Mouse (Mus musculus) heart, embryonic 11.5 days (tissue): ENCODE measurements around the gene Uba7. TPM values are rescaled to one million over a fixed set of nuclear protein-coding genes. Genes with fewer than 3 reads are reported as not detected.

Experiments used
- polyA plus RNA-seq: library from polyadenylated mRNA; unstranded; fragments of >200 nt; fragmentation: Nextera tagmentation; extraction: Ambion mirVana; gene quantifications from 2 replicates; pipeline ENCODE4 v1.2.1, GENCODE M21; 2014

Uba7 gene
- polyA plus RNA-seq, 1 experiment from 2014 or later, result 43.9 TPM

Other genes starting within 250 kb of the Uba7 start
- 113 and 135 TPM in 2 replicates for gene Rbm5, start 204.5 kb upstream of the Uba7 start, polyA plus RNA-seq
- gene Rbm6, start 102.3 kb upstream of the Uba7 start, polyA plus RNA-seq, result 46.0 and 51.3 TPM in 2 replicates
- 9.6 and 11.9 TPM in 2 replicates for gene Mon1a, start 87.4 kb upstream of the Uba7 start, polyA plus RNA-seq
- gene Mst1r, start 68.6 kb upstream of the Uba7 start, polyA plus RNA-seq, result 1.3 and 1.6 TPM in 2 replicates
- gene Actl11, start 47.0 kb upstream of the Uba7 start, polyA plus RNA-seq, result not detected in 2 replicates
- gene Camkv, start 39.8 kb upstream of the Uba7 start, polyA plus RNA-seq, result 0.46 and 0.70 TPM in 2 replicates
- gene Traip, start 25.4 kb upstream of the Uba7 start, polyA plus RNA-seq, result 14.5 and 16.7 TPM in 2 replicates
- gene Gm20661, start 7.6 kb downstream of the Uba7 start, polyA plus RNA-seq, result 3.2 and 4.0 TPM in 2 replicates
- gene Inka1, start 10.4 kb downstream of the Uba7 start, polyA plus RNA-seq, result 66.6 and 66.8 TPM in 2 replicates
- gene Cdhr4, start 17.0 kb downstream of the Uba7 start, polyA plus RNA-seq, result 7.0 and 10.2 TPM in 2 replicates
- 0.52 and 0.90 TPM in 2 replicates for gene Gm20662, start 20.8 kb downstream of the Uba7 start, polyA plus RNA-seq
- gene Ip6k1, start 27.0 kb downstream of the Uba7 start, polyA plus RNA-seq, result 17.0 and 25.5 TPM in 2 replicates
- gene Gmppb, start 73.7 kb downstream of the Uba7 start, polyA plus RNA-seq, result 24.0 and 24.5 TPM in 2 replicates
- gene Amigo3, start 77.7 kb downstream of the Uba7 start, polyA plus RNA-seq, result 1.1 and 1.9 TPM in 2 replicates
- 1.4 and 1.8 TPM in 2 replicates for gene Mst1, start 104.9 kb downstream of the Uba7 start, polyA plus RNA-seq
- gene Rnf123, start 107.8 kb downstream of the Uba7 start, polyA plus RNA-seq, result 23.4 and 27.2 TPM in 2 replicates
- gene Apeh, start 119.1 kb downstream of the Uba7 start, polyA plus RNA-seq, result 64.5 and 70.7 TPM in 2 replicates
- 0.58 and 0.77 TPM in 2 replicates for gene Bsn, start 214.9 kb downstream of the Uba7 start, polyA plus RNA-seq